Mouse (Mus musculus): ENCODE measurements around the gene Sorcs2. TPM values are rescaled to one million over a fixed set of nuclear protein-coding genes. Genes with fewer than 3 reads are reported as not detected.
A peak's percentile ranks its signal among the peaks of the same experiment; 100 is the strongest.

Gene Sorcs2
- polyA plus RNA-seq, 1 experiment: 19.3 TPM

GRCm38 (mm10) chr5:36293109-36293900 lies 104.6 kb downstream of the Sorcs2 start:
- TF ChIP-seq CTCF (IDR thresholded peaks at IDR 0.05; ENCODE audit: insufficient read depth, low read length): no peak
- no peak for TF ChIP-seq POLR2A (IDR thresholded peaks at IDR 0.05; ENCODE audit: borderline replicate concordance, extremely low read depth, low read depth, low read length)
- Histone ChIP-seq H3K4me3 (replicated peaks; ENCODE audit: extremely low read depth, low read depth, low read length) (no peak overlapping the region), H3K4me1 (ENCODE audit: control insufficient read depth, insufficient read depth, low read length) (peaks cover 3% of the 10 kb centered on the region; the same call in 1 of the 2 replicates)
- WGBS: 49% methylated on average over 11 of the region's 11 CpGs
- DNase-seq: peak; percentile 49

- 61% methylated on average over 9 of the region's 9 CpGs for WGBS
- H3K4me3 ChIP-seq (replicated peaks; ENCODE audit: extremely low read depth, low read depth, low read length): no peak overlapping the region
- TF ChIP-seq POLR2A (IDR thresholded peaks at IDR 0.05; ENCODE audit: borderline replicate concordance, extremely low read depth, low read depth, low read length) (no peak), CTCF (IDR thresholded peaks at IDR 0.05; ENCODE audit: insufficient read depth, low read length) (no peak)
- H3K4me1 ChIP-seq (ENCODE audit: control insufficient read depth, insufficient read depth, low read length): peaks cover 3% of the 10 kb centered on the region; the same call in 1 of the 2 replicates
- no peak for DNase-seq
Measured at GRCm38 (mm10) chr5:36292321-36292720, 105.6 kb downstream of the Sorcs2 start.

GRCm38 (mm10) chr5:36291191-36291590 lies 106.7 kb downstream of the Sorcs2 start:
- DNase-seq: peak; percentile 57
- H3K4me3 ChIP-seq (replicated peaks; ENCODE audit: extremely low read depth, low read depth, low read length): no peak overlapping the region
- WGBS: 51% methylated on average over 5 of the region's 5 CpGs
- H3K4me1 ChIP-seq (ENCODE audit: control insufficient read depth, insufficient read depth, low read length): peaks cover 3% of the 10 kb centered on the region; the same call in 1 of the 2 replicates
- TF ChIP-seq POLR2A (IDR thresholded peaks at IDR 0.05; ENCODE audit: borderline replicate concordance, extremely low read depth, low read depth, low read length) (no peak), CTCF (IDR thresholded peaks at IDR 0.05; ENCODE audit: insufficient read depth, low read length) (peak; percentile 64)

GRCm38 (mm10) chr5:36285405-36285804 lies 112.5 kb downstream of the Sorcs2 start:
- TF ChIP-seq POLR2A (IDR thresholded peaks at IDR 0.05; ENCODE audit: borderline replicate concordance, extremely low read depth, low read depth, low read length): no peak
- no peak for DNase-seq
- WGBS: 40% methylated on average over 10 of the region's 10 CpGs
- Histone ChIP-seq H3K4me1 (ENCODE audit: control insufficient read depth, insufficient read depth, low read length) (0 out of 2 replicates have a peak, but pooled peaks cover 3% of the 10 kb centered on the region), H3K4me3 (replicated peaks; ENCODE audit: extremely low read depth, low read depth, low read length) (no peak overlapping the region)

- DNase-seq: no peak
- 76% methylated on average over 12 of the region's 12 CpGs for WGBS
- TF ChIP-seq CTCF (IDR thresholded peaks at IDR 0.05; ENCODE audit: insufficient read depth, low read length): no peak
- TF ChIP-seq POLR2A (IDR thresholded peaks at IDR 0.05; ENCODE audit: borderline replicate concordance, extremely low read depth, low read depth, low read length): no peak
- Histone ChIP-seq H3K4me1 (ENCODE audit: control insufficient read depth, insufficient read depth, low read length) (0 out of 2 replicates have a peak, but pooled peaks cover 3% of the 10 kb centered on the region), H3K4me3 (replicated peaks; ENCODE audit: extremely low read depth, low read depth, low read length) (no peak overlapping the region)
Measured at GRCm38 (mm10) chr5:36279896-36280295, 118.0 kb downstream of the Sorcs2 start.

- 75% methylated on average over 6 of the region's 6 CpGs for WGBS
- Histone ChIP-seq H3K4me3 (replicated peaks; ENCODE audit: extremely low read depth, low read depth, low read length) (no peak overlapping the region), H3K4me1 (ENCODE audit: control insufficient read depth, insufficient read depth, low read length) (no peaks in the 10 kb centered on the region)
- TF ChIP-seq POLR2A (IDR thresholded peaks at IDR 0.05; ENCODE audit: borderline replicate concordance, extremely low read depth, low read depth, low read length) (no peak), CTCF (IDR thresholded peaks at IDR 0.05; ENCODE audit: insufficient read depth, low read length) (no peak)
- no peak for DNase-seq
Measured at GRCm38 (mm10) chr5:36274684-36275394, 123.1 kb downstream of the Sorcs2 start.

GRCm38 (mm10) chr5:36267194-36267769 lies 130.7 kb downstream of the Sorcs2 start:
- no peak for TF ChIP-seq POLR2A (IDR thresholded peaks at IDR 0.05; ENCODE audit: borderline replicate concordance, extremely low read depth, low read depth, low read length)
- no peak for TF ChIP-seq CTCF (IDR thresholded peaks at IDR 0.05; ENCODE audit: insufficient read depth, low read length)
- no peak overlapping the region for H3K4me3 ChIP-seq (replicated peaks; ENCODE audit: extremely low read depth, low read depth, low read length)
- WGBS: 84% methylated on average over 3 of the region's 3 CpGs

GRCm38 (mm10) chr5:36260862-36261261 lies 137.1 kb downstream of the Sorcs2 start:
- TF ChIP-seq CTCF (IDR thresholded peaks at IDR 0.05; ENCODE audit: insufficient read depth, low read length) (no peak), POLR2A (IDR thresholded peaks at IDR 0.05; ENCODE audit: borderline replicate concordance, extremely low read depth, low read depth, low read length) (no peak)

More at GRCm38 (mm10) chr5:36267194-36267769, 130.7 kb downstream of the Sorcs2 start:
- DNase-seq: no peak
- H3K4me1 ChIP-seq (ENCODE audit: control insufficient read depth, insufficient read depth, low read length): no peaks in the 10 kb centered on the region

GRCm38 (mm10) chr5:36259691-36260124 lies 138.2 kb downstream of the Sorcs2 start:
- TF ChIP-seq POLR2A (IDR thresholded peaks at IDR 0.05; ENCODE audit: borderline replicate concordance, extremely low read depth, low read depth, low read length) (no peak), CTCF (IDR thresholded peaks at IDR 0.05; ENCODE audit: insufficient read depth, low read length) (no peak)
- DNase-seq: no peak
- 51% methylated on average over 6 of the region's 6 CpGs for WGBS
- Histone ChIP-seq H3K4me3 (replicated peaks; ENCODE audit: extremely low read depth, low read depth, low read length) (no peak overlapping the region), H3K4me1 (ENCODE audit: control insufficient read depth, insufficient read depth, low read length) (no peaks in the 10 kb centered on the region)

More at GRCm38 (mm10) chr5:36260862-36261261, 137.1 kb downstream of the Sorcs2 start:
- DNase-seq: no peak
- Histone ChIP-seq H3K4me1 (ENCODE audit: control insufficient read depth, insufficient read depth, low read length) (no peaks in the 10 kb centered on the region), H3K4me3 (replicated peaks; ENCODE audit: extremely low read depth, low read depth, low read length) (no peak overlapping the region)
- WGBS: 68% methylated on average over 12 of the region's 12 CpGs

Measured in lung, adult 2 months (tissue).